Mouse (Mus musculus) heart, embryonic 13.5 days (tissue): Measurements from ENCODE around the gene Cbll1. TPM values are rescaled to one million over a fixed set of nuclear protein-coding genes. Genes with fewer than 3 reads are reported as not detected.

ENCODE experiments used
- ATAC-seq: fragments of 200-750 bp; cut with Nextera tagmentation; 2 replicates; pipeline ENCODE4 v1.8.0; 2017; ENCODE audit warnings: moderate TSS enrichment; ENCODE audit not compliant: insufficient number of reproducible peaks, low FRiP score, low TSS enrichment; ENCODE audit errors: extremely low read depth
- H3K27ac ChIP-seq: fragments of 300-500 bp; sonication (generic); replicated peaks from 2 replicates; pipeline ENCODE4 v1.5.1; 2015; ENCODE audit warnings: moderate library complexity, mild to moderate bottlenecking, inconsistent platforms
- H3K27me3 ChIP-seq: fragments of 300-500 bp; sonication (generic); replicated peaks from 2 replicates; pipeline ENCODE4 v1.6.1; 2015; ENCODE audit warnings: mild to moderate bottlenecking, inconsistent platforms
- H3K36me3 ChIP-seq: fragments of 300-500 bp; sonication (generic); 2 replicates; pipeline ENCODE4 v1.6.1; 2015; ENCODE audit warnings: mild to moderate bottlenecking, inconsistent platforms
- H3K4me1 ChIP-seq: fragments of 300-500 bp; sonication (generic); 2 replicates; pipeline ENCODE4 v1.6.1; 2015; ENCODE audit warnings: inconsistent platforms
- H3K4me2 ChIP-seq: fragments of 300-500 bp; sonication (generic); 2 replicates; pipeline ENCODE4 v1.6.1; 2015; ENCODE audit warnings: inconsistent platforms, mild to moderate bottlenecking, moderate library complexity
- H3K4me3 ChIP-seq: fragments of 300-500 bp; sonication (generic); 2 replicates; pipeline ENCODE4 v1.5.1; 2015; ENCODE audit warnings: moderate library complexity, mild to moderate bottlenecking, inconsistent platforms
- H3K9ac ChIP-seq: fragments of 300-500 bp; sonication (generic); 2 replicates; pipeline ENCODE4 v1.6.1; 2015; ENCODE audit warnings: inconsistent platforms, mild to moderate bottlenecking, moderate library complexity
- H3K9me3 ChIP-seq: fragments of 300-500 bp; sonication (generic); 2 replicates; pipeline ENCODE4 v1.6.1; 2016; ENCODE audit warnings: inconsistent platforms
- WGBS: fragments of 180-500 bp; shearing (Covaris S2); methylation state at CpG from one replicate; pipeline ENCODE4 v1.1.7; 2015; ENCODE audit warnings: mixed read lengths; 5-methylcytosine and 5-hydroxymethylcytosine counted together
- polyA plus RNA-seq: library from polyadenylated mRNA; unstranded; fragments of >200 nt; fragmentation: Nextera tagmentation; extraction: Ambion mirVana; gene quantifications from 2 replicates; pipeline ENCODE4 v1.2.1, GENCODE M21; 2015

Gene Cbll1
- polyA plus RNA-seq = 8.4 and 9.3 TPM in 2 replicates

DNA sequence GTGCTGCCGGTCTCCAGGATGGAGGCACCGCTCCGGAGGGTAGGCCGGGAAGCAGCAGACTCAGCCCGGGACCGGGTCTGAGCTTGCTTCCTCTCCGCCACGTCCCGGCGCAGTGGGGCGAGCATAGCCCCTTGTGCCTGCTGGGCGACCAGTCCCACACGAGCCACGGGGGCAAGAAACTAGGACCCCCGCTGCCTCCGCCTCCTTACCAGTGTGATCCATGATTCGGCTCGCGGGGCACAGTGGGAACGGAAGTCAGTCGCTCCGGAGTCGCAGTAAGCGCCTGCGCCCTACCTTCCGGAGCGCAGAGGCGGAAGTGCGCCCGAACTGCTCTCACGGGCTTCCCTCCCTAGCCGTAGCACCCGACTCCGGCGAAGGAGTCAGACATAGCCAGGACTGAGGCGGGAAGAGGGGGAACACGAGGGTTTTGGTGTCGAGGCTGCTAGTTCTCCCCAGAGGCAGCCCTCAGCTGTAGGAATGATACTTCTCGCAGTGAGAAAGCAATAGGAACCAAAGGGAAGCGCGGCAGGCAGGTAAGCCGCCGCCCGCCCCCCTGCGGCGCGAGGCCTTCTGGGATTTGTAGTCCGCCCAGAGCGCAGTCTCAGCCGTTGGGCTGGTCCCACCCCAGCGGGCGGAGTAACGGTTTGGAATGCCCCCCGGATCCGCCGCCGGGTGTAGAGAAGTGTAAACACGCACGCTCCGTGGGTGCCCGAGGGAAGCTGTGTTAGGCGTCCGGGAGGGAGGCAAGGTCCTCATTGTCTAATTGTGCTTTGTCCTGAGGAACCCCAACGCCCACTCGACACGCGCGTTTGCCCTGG is at the start of gene Cbll1:
TSS of gene Cbll1 (minus strand) at position 303 of the 818 bp plus-strand sequence.
- ATAC-seq = peak; percentile 97
- Histone ChIP-seq H3K4me3 (peak within 1 kb of the TSS; percentile 87), H3K36me3 (peaks cover under 1% of the 10 kb centered on the region), H3K9me3 (no peaks in the 10 kb centered on the region), H3K27ac (peak within 1 kb of the TSS; percentile 87), H3K4me1 (peaks cover 16% of the 10 kb centered on the region), H3K27me3 (no peaks in the 10 kb centered on the region), H3K4me2 (peak within 1 kb of the TSS; percentile 81), H3K9ac (peak within 1 kb of the TSS; percentile 93)
- WGBS = under 1% methylated on average over 68 of the region's 68 CpGs

DNA sequence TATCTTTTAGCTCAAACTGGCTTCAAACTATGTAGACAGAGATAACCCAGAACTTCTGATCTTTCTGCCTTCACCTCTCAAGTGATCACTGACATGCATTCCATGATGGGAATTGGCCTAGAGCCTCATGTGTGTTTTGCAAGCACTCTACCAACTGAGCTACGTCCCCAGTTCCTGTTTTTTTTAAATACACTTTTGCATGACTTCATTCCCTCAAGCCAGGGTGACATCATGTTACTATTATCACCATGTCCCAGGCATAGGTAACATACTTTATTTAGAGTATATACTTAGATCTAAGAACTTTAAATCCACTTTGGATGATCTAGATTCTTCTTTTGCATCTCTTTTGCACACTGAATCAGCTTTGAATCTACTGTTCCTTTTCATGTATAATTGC is 46.6 kb upstream of the Cbll1 start:
- no peak overlapping the region for H3K9ac ChIP-seq
- H3K4me2 ChIP-seq = no peak overlapping the region
- H3K9me3 ChIP-seq = no peaks in the 10 kb centered on the region
- no peaks in the 10 kb centered on the region for H3K4me1 ChIP-seq
- 45% methylated on average over 1 of the region's 1 CpGs for WGBS
- H3K27me3 ChIP-seq = no peaks in the 10 kb centered on the region
- H3K4me3 ChIP-seq = no peak overlapping the region
- ATAC-seq = no peak
- H3K27ac ChIP-seq = no peak overlapping the region
- no peaks in the 10 kb centered on the region for H3K36me3 ChIP-seq

DNA sequence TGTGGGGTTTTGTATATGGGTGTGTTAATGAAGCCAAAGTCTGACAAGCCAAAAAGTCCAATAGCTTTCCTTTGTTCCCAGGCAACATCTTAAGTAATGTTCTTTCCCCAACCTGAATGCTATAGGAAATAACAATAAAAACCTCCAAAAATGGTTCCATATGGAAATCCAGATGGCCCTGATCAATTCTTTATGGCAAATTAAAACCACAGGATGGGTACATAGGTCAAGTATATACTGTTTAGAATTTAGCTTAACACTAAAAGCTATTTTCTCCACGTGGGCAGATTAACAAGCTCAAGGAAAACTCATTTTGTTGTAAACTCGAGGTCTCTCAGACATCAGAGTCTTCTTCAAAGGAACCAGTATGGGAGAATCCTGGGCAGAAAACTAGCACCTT is 45.8 kb upstream of the Cbll1 start:
- Histone ChIP-seq H3K9me3 (no peaks in the 10 kb centered on the region), H3K27me3 (no peaks in the 10 kb centered on the region), H3K9ac (no peak overlapping the region), H3K4me1 (no peaks in the 10 kb centered on the region), H3K36me3 (no peaks in the 10 kb centered on the region), H3K27ac (no peak overlapping the region), H3K4me3 (no peak overlapping the region), H3K4me2 (no peak overlapping the region)
- WGBS = 55% methylated on average over 2 of the region's 2 CpGs
- no peak for ATAC-seq

DNA sequence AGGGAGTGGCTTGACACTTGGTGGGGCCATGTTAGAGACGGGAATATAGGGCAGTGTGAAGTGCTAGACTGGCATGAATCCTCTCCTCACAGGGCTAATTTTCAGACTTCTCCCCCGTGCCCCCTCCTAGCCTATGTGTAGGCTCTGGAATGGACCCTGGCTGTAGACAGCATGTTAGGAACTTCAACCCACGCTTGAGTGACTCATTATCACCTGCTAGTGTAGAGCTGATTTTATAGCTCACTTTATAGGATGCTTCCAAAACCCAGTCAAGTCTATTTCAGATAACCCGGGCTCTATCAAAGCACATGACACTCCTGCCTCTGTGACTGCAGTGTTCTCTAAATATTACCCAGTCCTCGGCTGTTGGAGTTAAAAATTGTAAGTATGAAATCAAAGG is 42.1 kb upstream of the Cbll1 start:
- no peak overlapping the region for H3K27ac ChIP-seq
- H3K36me3 ChIP-seq = no peaks in the 10 kb centered on the region
- H3K4me1 ChIP-seq = peaks cover 9% of the 10 kb centered on the region
- H3K4me2 ChIP-seq = no peak overlapping the region
- H3K4me3 ChIP-seq = no peak overlapping the region
- no peak for ATAC-seq
- 49% methylated on average over 5 of the region's 5 CpGs for WGBS
- H3K27me3 ChIP-seq = no peaks in the 10 kb centered on the region
- H3K9ac ChIP-seq = no peak overlapping the region
- no peaks in the 10 kb centered on the region for H3K9me3 ChIP-seq

DNA sequence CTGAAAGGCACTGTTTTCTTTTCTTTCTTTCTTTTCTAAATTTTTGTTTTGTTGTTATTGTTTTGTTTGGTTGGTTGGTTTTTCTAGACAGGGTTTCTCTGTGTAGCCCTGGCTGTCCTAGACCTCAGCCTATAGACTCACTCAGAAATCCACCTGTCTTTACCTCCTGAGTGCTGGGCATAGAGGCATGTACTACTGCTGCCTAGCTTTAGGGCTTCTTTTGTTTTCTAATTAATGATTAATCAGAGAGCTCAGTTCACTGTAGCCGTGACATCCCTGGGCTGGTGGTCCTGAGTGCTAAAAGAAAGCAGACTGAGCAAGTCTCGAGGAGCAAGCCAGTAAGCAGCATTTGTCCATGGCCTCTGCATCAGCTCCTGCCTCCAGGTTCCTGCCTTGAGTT is 40.4 kb upstream of the Cbll1 start:
- Histone ChIP-seq H3K9ac (no peak overlapping the region), H3K36me3 (no peaks in the 10 kb centered on the region), H3K27ac (no peak overlapping the region), H3K4me1 (peaks cover 9% of the 10 kb centered on the region), H3K9me3 (no peaks in the 10 kb centered on the region), H3K27me3 (no peaks in the 10 kb centered on the region), H3K4me3 (no peak overlapping the region), H3K4me2 (no peak overlapping the region)
- ATAC-seq = no peak
- WGBS = 81% methylated on average over 2 of the region's 2 CpGs

- Histone ChIP-seq H3K4me3 (no peak overlapping the region), H3K4me1 (peaks cover 9% of the 10 kb centered on the region), H3K27me3 (no peaks in the 10 kb centered on the region), H3K9ac (no peak overlapping the region), H3K36me3 (no peaks in the 10 kb centered on the region), H3K9me3 (no peaks in the 10 kb centered on the region), H3K27ac (peak overlapping the region; percentile 29), H3K4me2 (no peak overlapping the region)
- 38% methylated on average over 7 of the region's 7 CpGs for WGBS
- no peak for ATAC-seq
These were observed 38.3 kb upstream of the Cbll1 start for GRCm38 (mm10) chr12:31537515-31538230.

DNA sequence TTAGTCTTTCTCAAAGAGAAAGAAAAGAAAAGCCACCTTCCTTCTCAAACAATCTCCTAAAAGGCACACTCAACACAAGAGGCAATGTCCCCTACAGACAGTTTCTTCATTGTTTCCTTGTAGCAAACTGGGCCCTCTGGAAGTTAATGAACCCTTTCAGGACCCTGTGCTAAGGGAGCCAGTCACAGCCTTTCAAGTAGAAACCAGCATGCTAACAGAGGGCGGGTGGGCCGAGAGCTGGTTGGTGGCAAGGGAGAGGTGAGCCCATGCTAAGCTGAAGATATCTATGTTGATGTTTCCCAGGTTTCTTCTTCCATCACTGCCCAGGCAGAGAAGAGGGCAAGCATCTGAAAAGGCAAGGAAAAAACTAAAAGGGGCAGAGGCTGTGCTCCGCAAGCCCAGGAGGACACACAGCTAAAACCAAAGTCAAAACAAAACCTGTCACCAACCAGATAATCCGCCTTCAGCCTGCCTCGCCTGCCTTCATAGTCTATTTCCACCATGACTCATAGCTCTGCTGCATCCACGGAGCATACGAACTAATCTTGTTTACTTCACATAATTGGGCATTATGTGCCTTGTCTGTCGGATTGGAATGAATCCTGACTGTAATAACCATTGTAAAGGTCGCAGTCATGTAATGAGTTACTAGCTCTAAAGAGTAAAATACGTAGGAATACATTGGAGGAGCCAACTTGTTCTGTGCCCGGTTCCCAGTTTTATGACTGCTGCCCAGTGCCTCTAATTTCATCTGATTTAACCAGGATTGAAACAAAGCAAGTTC is 34.8 kb upstream of the Cbll1 start:
- WGBS = 68% methylated on average over 11 of the region's 11 CpGs
- Histone ChIP-seq H3K4me3 (no peak overlapping the region), H3K9me3 (no peaks in the 10 kb centered on the region), H3K27ac (no peak overlapping the region), H3K4me1 (peaks cover 9% of the 10 kb centered on the region), H3K9ac (no peak overlapping the region), H3K27me3 (no peaks in the 10 kb centered on the region), H3K36me3 (no peaks in the 10 kb centered on the region), H3K4me2 (no peak overlapping the region)
- no peak for ATAC-seq

DNA sequence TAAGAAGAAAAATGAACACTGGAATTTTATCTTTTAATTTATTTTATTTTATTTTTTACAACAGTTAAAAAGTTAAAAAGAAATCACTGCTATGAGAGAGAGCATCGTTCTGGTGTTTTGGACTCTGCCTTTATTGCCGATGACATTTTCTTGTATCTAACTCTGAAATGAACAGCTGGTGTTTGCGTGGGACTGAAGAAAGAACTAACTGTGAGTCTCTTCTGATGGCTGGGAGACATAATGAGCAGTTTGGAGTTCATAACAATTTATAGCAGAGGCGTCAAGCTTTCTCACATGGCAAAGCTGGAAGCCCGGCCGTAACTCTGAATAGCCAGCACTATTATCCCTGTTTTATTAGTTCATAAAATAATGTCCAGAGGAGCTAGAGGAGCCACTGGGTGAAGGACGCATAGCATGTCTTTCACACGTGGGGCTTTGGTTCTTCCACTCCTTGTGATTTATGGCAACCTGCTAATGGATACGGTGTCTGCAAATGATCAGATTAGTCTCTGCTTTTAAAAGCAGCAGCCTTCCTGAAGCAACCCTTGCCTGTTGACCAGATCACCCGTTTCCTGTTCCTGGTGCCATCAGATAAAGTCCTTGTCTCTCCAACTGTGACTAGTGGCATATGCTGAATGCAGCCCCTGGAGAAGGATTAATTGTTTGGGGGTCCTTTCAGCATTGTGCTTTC is 33.9 kb upstream of the Cbll1 start:
- H3K9ac ChIP-seq = no peak overlapping the region
- no peaks in the 10 kb centered on the region for H3K36me3 ChIP-seq
- no peaks in the 10 kb centered on the region for H3K27me3 ChIP-seq
- peaks cover 9% of the 10 kb centered on the region for H3K4me1 ChIP-seq
- H3K4me2 ChIP-seq = no peak overlapping the region
- no peak for ATAC-seq
- H3K27ac ChIP-seq = no peak overlapping the region
- 66% methylated on average over 10 of the region's 10 CpGs for WGBS
- no peaks in the 10 kb centered on the region for H3K9me3 ChIP-seq
- H3K4me3 ChIP-seq = no peak overlapping the region

DNA sequence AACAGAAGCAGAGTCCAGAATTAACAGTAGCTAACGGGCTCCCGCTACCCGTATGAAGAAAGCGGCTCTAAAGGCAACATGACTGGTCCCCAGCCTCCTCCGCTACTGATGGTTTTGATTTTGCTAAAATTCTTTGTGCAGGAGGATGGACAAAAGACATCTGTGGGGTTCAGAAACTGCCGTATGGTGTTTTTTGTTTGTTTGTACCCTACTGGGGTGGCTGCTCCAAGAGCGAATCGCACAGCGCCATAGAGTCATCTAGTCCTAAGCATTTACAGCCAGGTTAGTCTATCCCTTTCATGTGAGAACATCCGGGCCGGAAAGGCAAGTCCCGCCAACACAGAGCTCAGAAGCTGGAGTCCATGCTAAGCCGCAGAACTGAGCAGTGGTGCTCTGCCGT is 32.6 kb upstream of the Cbll1 start:
- Histone ChIP-seq H3K9me3 (no peaks in the 10 kb centered on the region), H3K4me2 (no peak overlapping the region), H3K27ac (no peak overlapping the region), H3K4me1 (peaks cover 9% of the 10 kb centered on the region), H3K4me3 (no peak overlapping the region), H3K36me3 (no peaks in the 10 kb centered on the region), H3K9ac (no peak overlapping the region), H3K27me3 (no peaks in the 10 kb centered on the region)
- no peak for ATAC-seq
- WGBS = 69% methylated on average over 14 of the region's 14 CpGs

GRCm38 (mm10) chr12:31527407-31527806 is 28.0 kb upstream of the Cbll1 start:
- H3K4me2 ChIP-seq = no peak overlapping the region
- H3K9me3 ChIP-seq = peaks cover 5% of the 10 kb centered on the region
- H3K4me3 ChIP-seq = no peak overlapping the region
- peak overlapping the region; percentile 16; the same call in 1 of the 2 replicates for H3K27ac ChIP-seq
- no peak for ATAC-seq
- H3K27me3 ChIP-seq = no peaks in the 10 kb centered on the region
- peaks cover 2% of the 10 kb centered on the region; the same call in 1 of the 2 replicates for H3K36me3 ChIP-seq
- H3K9ac ChIP-seq = no peak overlapping the region
- peaks cover 20% of the 10 kb centered on the region for H3K4me1 ChIP-seq
- 34% methylated on average over 6 of the region's 6 CpGs for WGBS

GRCm38 (mm10) chr12:31521371-31521770 is 22.0 kb upstream of the Cbll1 start:
- H3K36me3 ChIP-seq = peaks cover 2% of the 10 kb centered on the region; the same call in 1 of the 2 replicates
- no peaks in the 10 kb centered on the region for H3K27me3 ChIP-seq
- peaks cover 28% of the 10 kb centered on the region for H3K4me1 ChIP-seq
- H3K9me3 ChIP-seq = peaks cover 5% of the 10 kb centered on the region
- H3K4me3 ChIP-seq = no peak overlapping the region
- H3K9ac ChIP-seq = no peak overlapping the region
- ATAC-seq = no peak
- H3K27ac ChIP-seq = peak overlapping the region; percentile 1; the same call in 1 of the 2 replicates
- 42% methylated on average over 3 of the region's 3 CpGs for WGBS
- H3K4me2 ChIP-seq = no peak overlapping the region
